In genomic region chr13:75729834-75730233, GRCm38 (mm10) we compare ENCODE assay signal across 20 mouse cellular contexts. TPM values are rescaled to one million over a fixed set of nuclear protein-coding genes. Genes with fewer than 3 reads are reported as not detected.
DNase-seq lines count a peak whose midpoint lies in the region; ATAC-seq and TF ChIP-seq lines count a peak whose summit lies in the region.
"Had no signal": no experiment of that assay in that cellular context is flagged by ENCODE, and none has a peak within 500 bp of the region (broad histone marks: within the 10 kb centered on the region; RNA-seq: fewer than 3 reads in every experiment).

No protein-coding gene starts in this region.

- H3K4me1 ChIP-seq in liver, embryonic 13.5 days (replicated peaks): peaks cover 84% of the 10 kb centered on the region
- peaks cover 40% of the 10 kb centered on the region for H3K4me1 ChIP-seq in liver, postnatal 0 days (ENCODE audit: insufficient read depth)
- H3K4me1 ChIP-seq in forebrain, embryonic 15.5 days: no peaks in the 10 kb centered on the region
- H3K4me1 ChIP-seq: hindbrain, embryonic 15.5 days had no signal

- no peaks in the 10 kb centered on the region for H3K27me3 ChIP-seq in liver, embryonic 13.5 days
- no peaks in the 10 kb centered on the region for H3K27me3 ChIP-seq in liver, postnatal 0 days (ENCODE audit: insufficient read depth, low read length)
- no peaks in the 10 kb centered on the region for H3K27me3 ChIP-seq in forebrain, embryonic 15.5 days
- H3K27me3 ChIP-seq: CH12.LX; forebrain, embryonic 12.5 days; heart, embryonic 13.5 days; hindbrain, embryonic 15.5 days had no signal

- H3K9me3 ChIP-seq in liver, embryonic 13.5 days (replicated peaks): no peaks in the 10 kb centered on the region
- no peaks in the 10 kb centered on the region for H3K9me3 ChIP-seq in liver, postnatal 0 days (ENCODE audit: low read length)
- H3K9me3 ChIP-seq in forebrain, embryonic 15.5 days: no peaks in the 10 kb centered on the region
- H3K9me3 ChIP-seq: forebrain, embryonic 12.5 days; heart, embryonic 13.5 days; hindbrain, embryonic 15.5 days had no signal

- DNase-seq in c-Kit-positive CD71-positive TER-119-positive erythroid progenitor cells, embryonic 14.5 days (ENCODE audit: low spot score): peak; percentile 61
- DNase-seq in liver, embryonic 13.5 days: peak; percentile 53
- DNase-seq in liver, postnatal 0 days: no peak
- DNase-seq in adrenal gland, adult 8-10 months: no peak
- DNase-seq in cerebellum, adult 8-10 months: no peak
- no peak for DNase-seq in natural killer cell, adult 2 months (ENCODE audit: low spot score in 2 of 2)
- DNase-seq: adrenal gland, postnatal 10 days; cerebellum, adult 11-12 months; cerebellum, adult 9-11 months; cerebellum, postnatal 36 days; forebrain, postnatal 0 days; gastrocnemius, postnatal 25 days; heart, adult 11 months; heart, postnatal 36 days had no signal

- peak overlapping the region; percentile 59 for H3K9ac ChIP-seq in liver, embryonic 13.5 days
- no peak overlapping the region for H3K9ac ChIP-seq in liver, postnatal 0 days (replicated peaks)
- H3K9ac ChIP-seq in forebrain, embryonic 15.5 days (replicated peaks): no peak overlapping the region
- H3K9ac ChIP-seq: forebrain, embryonic 12.5 days; forebrain, postnatal 0 days; heart, embryonic 13.5 days; hindbrain, embryonic 15.5 days had no signal

- peak overlapping the region; percentile 51 for H3K4me2 ChIP-seq in liver, embryonic 13.5 days
- H3K4me2 ChIP-seq in liver, postnatal 0 days (ENCODE audit: low read depth, low read length): 0 out of 2 replicates have a peak overlapping the region, but pooled peaks have one; percentile 7
- H3K4me2 ChIP-seq in forebrain, embryonic 15.5 days (replicated peaks): no peak overlapping the region
- H3K4me2 ChIP-seq: forebrain, embryonic 12.5 days; heart, embryonic 13.5 days; hindbrain, embryonic 15.5 days had no signal

- TF ChIP-seq CTCF in liver, postnatal 0 days (IDR thresholded peaks at IDR 0.05; ENCODE audit: low read depth): no peak

- peaks cover 26% of the 10 kb centered on the region for H3K36me3 ChIP-seq in liver, embryonic 13.5 days
- H3K36me3 ChIP-seq in liver, postnatal 0 days (replicated peaks; ENCODE audit: insufficient read depth, low read length): peaks cover 17% of the 10 kb centered on the region
- H3K36me3 ChIP-seq in forebrain, embryonic 15.5 days: no peaks in the 10 kb centered on the region
- H3K36me3 ChIP-seq: forebrain, embryonic 12.5 days; heart, embryonic 13.5 days; hindbrain, embryonic 15.5 days had no signal

- peak overlapping the region; percentile 14; the same call in 1 of the 2 replicates for H3K4me3 ChIP-seq in liver, embryonic 13.5 days (replicated peaks)
- no peak overlapping the region for H3K4me3 ChIP-seq in liver, postnatal 0 days (ENCODE audit: low read depth, low read length)
- no peak overlapping the region for H3K4me3 ChIP-seq in forebrain, embryonic 15.5 days
- H3K4me3 ChIP-seq: forebrain, embryonic 12.5 days; heart, embryonic 13.5 days; hindbrain, embryonic 15.5 days had no signal

- H3K27ac ChIP-seq in liver, embryonic 13.5 days: peak overlapping the region; percentile 86
- no peak overlapping the region for H3K27ac ChIP-seq in liver, postnatal 0 days (ENCODE audit: low read depth)
- no peak overlapping the region for H3K27ac ChIP-seq in forebrain, embryonic 15.5 days (replicated peaks)
- H3K27ac ChIP-seq: forebrain, embryonic 12.5 days; heart, embryonic 13.5 days; hindbrain, embryonic 15.5 days had no signal

- TF ChIP-seq EP300 in liver, postnatal 0 days (IDR thresholded peaks at IDR 0.05; ENCODE audit: low read depth): no peak

- 52% methylated on average over 1 of the region's 1 CpGs for WGBS in liver, embryonic 13.5 days (ENCODE audit: insufficient replicate concordance)
- WGBS in liver, postnatal 0 days (ENCODE audit: insufficient replicate concordance): 71% methylated on average over 1 of the region's 1 CpGs
- WGBS in forebrain, embryonic 15.5 days: 81% methylated on average over 1 of the region's 1 CpGs

- ATAC-seq in erythroid progenitor cell, adult 5-6 weeks (replicated peaks; ENCODE audit: low FRiP score, poor library complexity, severe bottlenecking): peak; percentile 44
- peak; percentile 45 for ATAC-seq in liver, embryonic 13.5 days (ENCODE audit: low read depth)
- peak; percentile 52 for ATAC-seq in liver, postnatal 0 days
- no peak for ATAC-seq in forebrain, embryonic 15.5 days (replicated peaks)
- ATAC-seq: forebrain, postnatal 0 days had no signal

RNA-seq across cellular contexts. Expression of gene Ell2, which starts 23.3 kb away (rescaled TPM):
- 78.4 and 114 TPM in 2 replicates for total RNA-seq in erythroid progenitor cell, adult 5-6 weeks (2015; ENCODE audit: low replicate concordance)
- 46.5 and 46.8 TPM in 2 replicates for total RNA-seq in erythroid progenitor cell, adult 5-6 weeks (2017; ENCODE audit: low replicate concordance)
- polyA plus RNA-seq in liver, embryonic 13.5 days (2015; fragmentation: Nextera tagmentation; extraction: Ambion mirVana): 38.2 and 49.6 TPM in 2 replicates
- 12.1 and 13.7 TPM in 2 replicates for polyA plus RNA-seq in liver, postnatal 0 days (2015; fragmentation: Nextera tagmentation; extraction: Ambion mirVana)
- 10 to 100 TPM; 37.3 to 67.7 (median 50.4) TPM for total RNA-seq in adrenal gland, adult 8-10 months (2022)
- polyA plus RNA-seq in forebrain, embryonic 15.5 days (2015; fragmentation: Nextera tagmentation; extraction: Ambion mirVana): 0.72 and 0.74 TPM in 2 replicates

Comparison
In these comparisons a context has a peak if more than half of its experiments do, and no peak if none do; other contexts are left out.
1. DNase-seq: peak in c-Kit-positive CD71-positive TER-119-positive erythroid progenitor cells, embryonic 14.5 days (single experiment) and liver, embryonic 13.5 days (single experiment); none in liver, postnatal 0 days (single experiment), adrenal gland, adult 8-10 months (single experiment), cerebellum, adult 8-10 months (single experiment) and natural killer cell, adult 2 months (0 of 2).